Mouse (Mus musculus) embryonic facial prominence, embryonic 12.5 days (tissue): ENCODE measurements at regions not wholly inside any gene's neighbourhood (a gene's known extent, or its start where the extent isn't known, plus 50 kb on each side); places are given as distances from the start of the nearest gene placed in this dataset.

ENCODE experiments used
- ATAC-seq: fragments of 200-750 bp; cut with Nextera tagmentation; 2 replicates; pipeline ENCODE4 v1.8.0; 2017; ENCODE audit not compliant: insufficient number of reproducible peaks, insufficient read depth, low FRiP score, low TSS enrichment
- H3K27ac ChIP-seq: fragments of 300-500 bp; sonication (generic); 2 replicates; pipeline ENCODE4 v1.5.1; 2016; ENCODE audit warnings: mild to moderate bottlenecking
- H3K27me3 ChIP-seq: fragments of 300-500 bp; sonication (generic); 2 replicates; pipeline ENCODE4 v1.6.1; 2016; ENCODE audit warnings: mild to moderate bottlenecking, moderate library complexity
- H3K36me3 ChIP-seq: fragments of 300-500 bp; sonication (generic); 2 replicates; pipeline ENCODE4 v1.6.1; 2016; ENCODE audit warnings: mild to moderate bottlenecking
- H3K4me1 ChIP-seq: fragments of 300-500 bp; sonication (generic); 2 replicates; pipeline ENCODE4 v1.6.1; 2016
- H3K4me2 ChIP-seq: fragments of 300-500 bp; sonication (generic); replicated peaks from 2 replicates; pipeline ENCODE4 v1.6.1; 2016; ENCODE audit warnings: mild to moderate bottlenecking, moderate library complexity
- H3K4me3 ChIP-seq: fragments of 300-500 bp; sonication (generic); 2 replicates; pipeline ENCODE4 v1.5.1; 2016; ENCODE audit warnings: mild to moderate bottlenecking
- H3K9ac ChIP-seq: fragments of 300-500 bp; sonication (generic); 2 replicates; pipeline ENCODE4 v1.6.1; 2016; ENCODE audit warnings: mild to moderate bottlenecking, moderate library complexity
- H3K9me3 ChIP-seq: fragments of 300-500 bp; sonication (generic); 2 replicates; pipeline ENCODE4 v1.6.1; 2016; ENCODE audit warnings: mild to moderate bottlenecking, moderate library complexity
- WGBS: fragments of 180-500 bp; shearing (Covaris S2); methylation state at CpG from one replicate; pipeline ENCODE4 v1.1.7; 2016; 5-methylcytosine and 5-hydroxymethylcytosine counted together

- Histone ChIP-seq H3K27ac (no peak overlapping the region), H3K27me3 (no peaks in the 10 kb centered on the region)
- no peak for ATAC-seq
Measured at GRCm38 (mm10) chr7:134498716-134499115, 113.3 kb upstream of the D7Ertd443e start.

GRCm38 (mm10) chr7:134499429-134499828 is 114.0 kb upstream of the D7Ertd443e start:
- Histone ChIP-seq H3K27me3 (no peaks in the 10 kb centered on the region), H3K9ac (no peak overlapping the region), H3K4me1 (peaks cover 15% of the 10 kb centered on the region; the same call in 1 of the 2 replicates), H3K36me3 (no peaks in the 10 kb centered on the region), H3K4me3 (no peak overlapping the region), H3K4me2 (no peak overlapping the region), H3K9me3 (no peaks in the 10 kb centered on the region), H3K27ac (no peak overlapping the region)
- 37% methylated on average over 4 of the region's 4 CpGs for WGBS
- no peak for ATAC-seq

More at GRCm38 (mm10) chr7:134498716-134499115, 113.3 kb upstream of the D7Ertd443e start:
- no peak overlapping the region for H3K9ac ChIP-seq
- 44% methylated on average over 9 of the region's 9 CpGs for WGBS
- no peaks in the 10 kb centered on the region for H3K36me3 ChIP-seq
- no peak overlapping the region for H3K4me3 ChIP-seq
- peaks cover 15% of the 10 kb centered on the region; the same call in 1 of the 2 replicates for H3K4me1 ChIP-seq
- H3K9me3 ChIP-seq, result no peaks in the 10 kb centered on the region
- no peak overlapping the region for H3K4me2 ChIP-seq

- H3K27ac ChIP-seq, result no peak overlapping the region
- H3K4me1 ChIP-seq, result peaks cover 15% of the 10 kb centered on the region; the same call in 1 of the 2 replicates
- WGBS, result 37% methylated on average over 3 of the region's 4 CpGs
- H3K36me3 ChIP-seq, result no peaks in the 10 kb centered on the region
- H3K4me3 ChIP-seq, result no peak overlapping the region
- H3K4me2 ChIP-seq, result no peak overlapping the region
- H3K9me3 ChIP-seq, result no peaks in the 10 kb centered on the region
- H3K9ac ChIP-seq, result no peak overlapping the region
- H3K27me3 ChIP-seq, result no peaks in the 10 kb centered on the region
- no peak for ATAC-seq
Measured at GRCm38 (mm10) chr7:134500210-134500609, 114.7 kb upstream of the D7Ertd443e start.

GRCm38 (mm10) chr7:134501079-134501478 is 115.6 kb upstream of the D7Ertd443e start:
- Histone ChIP-seq H3K9ac (no peak overlapping the region), H3K36me3 (no peaks in the 10 kb centered on the region), H3K27me3 (no peaks in the 10 kb centered on the region), H3K27ac (no peak overlapping the region), H3K9me3 (no peaks in the 10 kb centered on the region), H3K4me1 (peaks cover 15% of the 10 kb centered on the region; the same call in 1 of the 2 replicates), H3K4me3 (no peak overlapping the region), H3K4me2 (no peak overlapping the region)
- ATAC-seq, result no peak
- WGBS, result 14% methylated on average over 1 of the region's 1 CpGs

GRCm38 (mm10) chr7:134510333-134510928 is 125.0 kb upstream of the D7Ertd443e start:
- ATAC-seq, result no peak
- Histone ChIP-seq H3K9me3 (no peaks in the 10 kb centered on the region), H3K9ac (no peak overlapping the region), H3K36me3 (no peaks in the 10 kb centered on the region), H3K4me2 (no peak overlapping the region), H3K27ac (no peak overlapping the region), H3K4me3 (no peak overlapping the region), H3K27me3 (no peaks in the 10 kb centered on the region), H3K4me1 (peaks cover 5% of the 10 kb centered on the region; the same call in 1 of the 2 replicates)
- 58% methylated on average over 6 of the region's 6 CpGs for WGBS

GRCm38 (mm10) chr7:134519372-134519975 is 134.0 kb upstream of the D7Ertd443e start:
- Histone ChIP-seq H3K9me3 (no peaks in the 10 kb centered on the region), H3K4me2 (no peak overlapping the region), H3K27me3 (no peaks in the 10 kb centered on the region), H3K36me3 (no peaks in the 10 kb centered on the region), H3K27ac (no peak overlapping the region), H3K4me3 (no peak overlapping the region), H3K4me1 (no peaks in the 10 kb centered on the region), H3K9ac (no peak overlapping the region)
- ATAC-seq, result no peak
- 81% methylated on average over 9 of the region's 9 CpGs for WGBS

GRCm38 (mm10) chr7:134523897-134524296 is 138.4 kb upstream of the D7Ertd443e start:
- H3K4me1 ChIP-seq, result no peaks in the 10 kb centered on the region
- no peaks in the 10 kb centered on the region for H3K9me3 ChIP-seq
- H3K36me3 ChIP-seq, result no peaks in the 10 kb centered on the region
- H3K27me3 ChIP-seq, result no peaks in the 10 kb centered on the region
- no peak for ATAC-seq
- WGBS, result 70% methylated on average over 8 of the region's 8 CpGs
- H3K27ac ChIP-seq, result no peak overlapping the region
- no peak overlapping the region for H3K4me3 ChIP-seq
- no peak overlapping the region for H3K9ac ChIP-seq
- H3K4me2 ChIP-seq, result no peak overlapping the region

- no peak overlapping the region for H3K9ac ChIP-seq
- no peak overlapping the region for H3K4me2 ChIP-seq
- H3K27me3 ChIP-seq, result no peaks in the 10 kb centered on the region
- ATAC-seq, result no peak
- no peaks in the 10 kb centered on the region for H3K36me3 ChIP-seq
- no peaks in the 10 kb centered on the region for H3K4me1 ChIP-seq
- H3K9me3 ChIP-seq, result no peaks in the 10 kb centered on the region
- WGBS, result 86% methylated on average over 1 of the region's 1 CpGs
- no peak overlapping the region for H3K4me3 ChIP-seq
- no peak overlapping the region for H3K27ac ChIP-seq
Measured at GRCm38 (mm10) chr7:134525041-134525440, 139.6 kb upstream of the D7Ertd443e start.

GRCm38 (mm10) chr7:134525461-134525860 is 140.0 kb upstream of the D7Ertd443e start:
- H3K9me3 ChIP-seq, result no peaks in the 10 kb centered on the region
- no peaks in the 10 kb centered on the region for H3K36me3 ChIP-seq
- ATAC-seq, result no peak
- 93% methylated on average over 2 of the region's 2 CpGs for WGBS
- no peak overlapping the region for H3K27ac ChIP-seq
- no peak overlapping the region for H3K9ac ChIP-seq
- no peaks in the 10 kb centered on the region for H3K27me3 ChIP-seq
- no peaks in the 10 kb centered on the region for H3K4me1 ChIP-seq
- no peak overlapping the region for H3K4me2 ChIP-seq
- no peak overlapping the region for H3K4me3 ChIP-seq

GRCm38 (mm10) chr7:134527351-134527750 is 141.9 kb upstream of the D7Ertd443e start:
- H3K4me2 ChIP-seq, result no peak overlapping the region
- H3K27ac ChIP-seq, result no peak overlapping the region
- no peaks in the 10 kb centered on the region for H3K36me3 ChIP-seq
- no peaks in the 10 kb centered on the region for H3K4me1 ChIP-seq
- no peak overlapping the region for H3K4me3 ChIP-seq
- no peaks in the 10 kb centered on the region for H3K9me3 ChIP-seq
- 75% methylated on average over 2 of the region's 2 CpGs for WGBS
- no peak overlapping the region for H3K9ac ChIP-seq
- ATAC-seq, result no peak
- H3K27me3 ChIP-seq, result no peaks in the 10 kb centered on the region

GRCm38 (mm10) chr7:134528026-134528425 is 142.4 kb upstream of the Dock1 start:
- Histone ChIP-seq H3K27me3 (no peaks in the 10 kb centered on the region), H3K4me1 (no peaks in the 10 kb centered on the region), H3K27ac (no peak overlapping the region), H3K4me2 (no peak overlapping the region), H3K4me3 (no peak overlapping the region), H3K9ac (no peak overlapping the region), H3K36me3 (no peaks in the 10 kb centered on the region), H3K9me3 (no peaks in the 10 kb centered on the region)
- WGBS, result 84% methylated on average over 3 of the region's 3 CpGs
- no peak for ATAC-seq

- Histone ChIP-seq H3K27ac (no peak overlapping the region), H3K9me3 (no peaks in the 10 kb centered on the region), H3K4me2 (no peak overlapping the region), H3K27me3 (no peaks in the 10 kb centered on the region), H3K4me1 (no peaks in the 10 kb centered on the region), H3K9ac (no peak overlapping the region), H3K36me3 (no peaks in the 10 kb centered on the region), H3K4me3 (no peak overlapping the region)
- 73% methylated on average over 4 of the region's 4 CpGs for WGBS
- no peak for ATAC-seq
Measured at GRCm38 (mm10) chr7:134534821-134535220, 135.6 kb upstream of the Dock1 start.
